In genomic region chr1:92976141-92976566, GRCm38 (mm10) we compare ENCODE assay signal across 15 mouse cellular contexts. TPM values are rescaled to one million over a fixed set of nuclear protein-coding genes. Genes with fewer than 3 reads are reported as not detected.
DNase-seq lines count a peak whose midpoint lies in the region; ATAC-seq lines count a peak whose summit lies in the region.
"Had no signal": no experiment of that assay in that cellular context is flagged by ENCODE, and none has a peak within 500 bp of the region (broad histone marks: within the 10 kb centered on the region; RNA-seq: fewer than 3 reads in every experiment).

No protein-coding gene starts in this region.

- peak; percentile 56; the same call in 1 of the 2 replicates for ATAC-seq in lung, embryonic 15.5 days (ENCODE audit: borderline replicate concordance, extremely low read depth, low FRiP score, low TSS enrichment)

- intact Hi-C loops in heart, postnatal 25 days (cut with DNase I): no loop called here

- H3K4me2 ChIP-seq in lung, embryonic 15.5 days: no peak overlapping the region
- H3K4me2 ChIP-seq: embryonic facial prominence, embryonic 13.5 days; hindbrain, embryonic 14.5 days; liver, embryonic 13.5 days had no signal

- no peak overlapping the region for H3K4me3 ChIP-seq in lung, embryonic 15.5 days
- H3K4me3 ChIP-seq: embryonic facial prominence, embryonic 13.5 days; liver, embryonic 13.5 days had no signal

- H3K27ac ChIP-seq in lung, embryonic 15.5 days: no peak overlapping the region
- H3K27ac ChIP-seq: embryonic facial prominence, embryonic 13.5 days; hindbrain, embryonic 14.5 days; liver, embryonic 13.5 days had no signal

- H3K27me3 ChIP-seq in lung, embryonic 15.5 days: no peaks in the 10 kb centered on the region; the same call in 1 of the 2 replicates
- H3K27me3 ChIP-seq: liver, embryonic 13.5 days had no signal

- DNase-seq in heart, adult 18-20 months: peak; percentile 49 to 57
- no peak for DNase-seq in heart, postnatal 25 days (ENCODE audit: low spot score)
- peak; percentile 49 for DNase-seq in testis, postnatal 10 days (ENCODE audit: low spot score)
- DNase-seq in testis, postnatal 14 days (ENCODE audit: low spot score): no peak
- DNase-seq in natural killer cell, adult 2 months (ENCODE audit: low spot score in 2 of 2): no peak
- DNase-seq in cerebellum, postnatal 36 days: no peak
- no peak for DNase-seq in layer of hippocampus, adult 9-10 months (ENCODE audit: low spot score)
- DNase-seq: layer of hippocampus, postnatal 36 days; liver, embryonic 13.5 days; right cerebral cortex, adult 18-20 months; thymus, adult 18-20 months had no signal

- peaks cover 30% of the 10 kb centered on the region for H3K4me1 ChIP-seq in lung, embryonic 15.5 days
- H3K4me1 ChIP-seq: liver, embryonic 13.5 days had no signal

- no peaks in the 10 kb centered on the region for H3K9me3 ChIP-seq in lung, embryonic 15.5 days
- H3K9me3 ChIP-seq: embryonic facial prominence, embryonic 13.5 days; liver, embryonic 13.5 days had no signal

- H3K36me3 ChIP-seq in lung, embryonic 15.5 days: no peaks in the 10 kb centered on the region
- H3K36me3 ChIP-seq: embryonic facial prominence, embryonic 13.5 days; liver, embryonic 13.5 days had no signal

- 11% methylated on average over 6 of the region's 6 CpGs for WGBS in lung, embryonic 15.5 days

- no peak overlapping the region for H3K9ac ChIP-seq in lung, embryonic 15.5 days
- H3K9ac ChIP-seq: embryonic facial prominence, embryonic 13.5 days; hindbrain, embryonic 14.5 days; liver, embryonic 13.5 days had no signal

RNA-seq across cellular contexts. Expression of gene Gpr35, which starts 25.5 kb away (rescaled TPM):
- under 1 TPM; 0.59 to 0.62 TPM for total RNA-seq in heart, adult 18-20 months (2021)
- total RNA-seq in heart, postnatal 25 days (2021): under 1 TPM; 0.36 to 0.75 TPM
- polyA plus RNA-seq in lung, embryonic 15.5 days (2015; fragmentation: Nextera tagmentation; extraction: Ambion mirVana): 0.36 and 0.62 TPM in 2 replicates

RNA-seq across cellular contexts. Expression of gene Aqp12, which starts 30.0 kb away (rescaled TPM):
- total RNA-seq in heart, adult 18-20 months (2021): not detected
- total RNA-seq in heart, postnatal 25 days (2021): not detected
- not detected in 2 replicates for polyA plus RNA-seq in lung, embryonic 15.5 days (2015; fragmentation: Nextera tagmentation; extraction: Ambion mirVana)
- total RNA-seq: layer of hippocampus, postnatal 36 days had no signal
- polyA plus RNA-seq: embryonic facial prominence, embryonic 13.5 days; frontal cortex, adult 2 months; hindbrain, embryonic 14.5 days; liver, embryonic 13.5 days had no signal

RNA-seq across cellular contexts. Expression of gene Capn10, which starts 42.0 kb away (rescaled TPM):
- total RNA-seq in heart, adult 18-20 months (2021): 1 to 10 TPM; 5.6 to 7.2 TPM
- 1 to 10 TPM; 6.9 TPM for total RNA-seq in heart, postnatal 25 days (2021)
- polyA plus RNA-seq in lung, embryonic 15.5 days (2015; fragmentation: Nextera tagmentation; extraction: Ambion mirVana): 27.7 and 30.4 TPM in 2 replicates

Comparison
In these comparisons a context has a peak if more than half of its experiments do, and no peak if none do; other contexts are left out.
1. DNase-seq: peak in heart, adult 18-20 months (2 of 2) and testis, postnatal 10 days (single experiment); none in heart, postnatal 25 days (single experiment), testis, postnatal 14 days (single experiment), natural killer cell, adult 2 months (0 of 2), cerebellum, postnatal 36 days (0 of 2) and layer of hippocampus, adult 9-10 months (single experiment).